Mouse (Mus musculus) lung, adult 18-20 months (tissue): ENCODE results near the gene Dctn3.
A peak's percentile ranks its signal among the peaks of the same experiment; 100 is the strongest.
"Not testable (repeated sequence)": the region's sequence is repeated elsewhere in the genome, so short reads cannot be mapped to it uniquely, and the experiment has no call there.

ENCODE experiments used
- DNase-seq, 2 experiments: peaks; one replicate each; pipeline ENCODE4 v3.0.0; 2022; ENCODE audit warnings: mixed read lengths in 2 of 2

Dctn3 gene

DNA sequence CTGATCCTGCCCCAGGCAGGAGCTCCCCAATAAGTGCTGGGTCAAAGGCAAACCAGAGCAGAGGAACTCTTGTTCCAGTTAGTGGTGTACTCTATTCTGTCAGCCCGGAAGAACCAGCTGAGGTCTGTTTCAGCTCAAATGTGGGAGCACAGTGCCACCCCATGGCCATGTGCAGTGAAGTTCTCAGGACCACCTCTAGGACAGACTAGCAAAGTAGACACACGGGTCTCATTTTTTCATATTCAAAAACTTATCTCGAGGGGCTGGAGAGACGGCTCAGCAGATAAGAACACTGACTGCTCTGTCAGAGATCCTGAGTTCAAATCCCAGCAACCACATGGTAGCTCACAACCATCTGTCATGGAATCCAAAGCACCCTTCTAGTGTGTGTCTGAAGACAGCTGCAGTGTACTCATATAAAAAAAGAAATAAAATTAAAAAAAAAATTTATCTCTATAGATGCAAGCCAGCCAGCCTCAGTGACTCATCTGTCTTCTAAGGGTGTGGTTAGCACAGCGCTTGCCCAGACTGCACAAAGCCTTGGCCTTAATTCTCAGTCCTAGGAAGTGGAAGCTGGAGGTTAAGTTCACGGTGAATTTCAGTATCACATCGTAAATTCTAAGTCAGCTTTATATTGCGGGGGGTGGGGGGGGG, 14.8 kb upstream of the Dctn3 start:
- DNase-seq = peak; percentile 70 to 72

DNA sequence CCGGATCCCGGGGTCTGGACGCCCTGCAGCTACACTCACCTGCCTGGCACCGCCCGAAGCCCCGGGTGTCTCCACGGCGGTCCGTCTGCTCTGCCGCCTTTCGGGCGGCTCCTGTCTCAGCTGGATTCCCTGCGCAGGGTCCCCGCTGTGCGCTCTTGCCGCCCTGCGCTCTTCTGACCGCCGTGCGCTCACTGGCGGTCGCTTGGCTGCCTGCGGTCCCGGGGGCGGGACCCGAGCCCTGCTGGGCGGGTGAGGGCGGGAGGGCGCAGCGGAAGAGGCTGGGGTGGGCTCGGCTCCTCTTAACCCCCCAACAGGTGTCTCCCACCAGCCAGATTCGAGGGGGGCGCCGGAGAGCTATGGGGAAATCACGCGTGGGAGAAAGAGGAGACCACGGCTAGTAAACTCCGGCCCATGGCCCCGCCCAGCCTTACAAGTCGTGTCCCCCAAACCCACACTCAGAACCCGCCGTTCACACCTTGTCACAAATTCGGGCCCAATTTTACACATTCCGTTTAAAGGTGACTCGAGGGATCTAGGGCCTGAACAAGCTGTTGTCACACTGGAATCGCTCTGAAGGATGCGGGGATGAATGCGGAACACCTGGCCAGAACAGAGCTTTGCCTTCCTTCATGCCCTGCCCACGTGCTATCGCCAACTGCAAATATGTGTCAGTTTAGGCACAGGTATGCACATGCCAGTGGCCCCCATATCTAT, 8.2 kb upstream of the Dctn3 start, which contains the start of gene Arid3c:
Gene Arid3c, minus strand, starts transcription at position 91 of the 714 bp plus-strand sequence.
- no peak for DNase-seq

DNA sequence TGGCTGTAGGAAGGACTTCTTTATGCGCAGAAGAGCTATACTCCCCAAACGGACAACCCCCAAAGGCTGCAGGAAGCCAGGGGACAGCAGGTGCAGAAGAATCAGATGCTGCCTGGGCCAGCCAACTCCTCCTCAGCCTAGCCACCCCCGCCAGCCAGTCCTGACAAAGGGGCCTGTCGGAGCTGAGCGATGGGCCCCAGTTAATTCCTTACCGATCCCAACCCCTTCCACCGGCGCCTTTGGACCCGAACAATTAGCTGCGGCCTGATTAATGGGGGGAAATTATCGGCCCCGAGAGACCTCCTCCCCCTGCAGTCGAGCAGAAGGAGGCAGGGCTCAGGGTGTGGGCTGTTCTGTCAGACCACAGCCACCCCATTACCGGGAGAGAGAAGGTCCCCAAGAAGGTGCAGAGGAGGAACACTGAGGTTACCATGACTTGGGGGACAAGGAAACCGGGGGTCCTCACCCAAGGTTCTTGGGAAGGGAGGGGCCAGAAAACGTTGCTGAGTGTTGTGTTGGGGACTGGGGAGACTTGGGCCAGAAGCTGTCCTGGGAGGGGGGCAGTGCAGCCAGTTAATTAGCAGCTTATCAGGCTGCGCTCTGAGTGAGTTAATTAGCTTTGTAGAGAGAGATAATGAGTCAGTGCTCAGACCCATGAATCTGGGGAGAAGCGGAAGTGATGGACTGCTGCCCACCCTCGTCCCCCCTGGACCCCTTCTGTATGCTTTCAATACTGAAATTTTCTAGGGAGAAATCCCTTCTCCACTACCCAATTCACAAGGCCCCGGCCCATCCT, 4.1 kb upstream of the Dctn3 start:
- DNase-seq = no peak

DNA sequence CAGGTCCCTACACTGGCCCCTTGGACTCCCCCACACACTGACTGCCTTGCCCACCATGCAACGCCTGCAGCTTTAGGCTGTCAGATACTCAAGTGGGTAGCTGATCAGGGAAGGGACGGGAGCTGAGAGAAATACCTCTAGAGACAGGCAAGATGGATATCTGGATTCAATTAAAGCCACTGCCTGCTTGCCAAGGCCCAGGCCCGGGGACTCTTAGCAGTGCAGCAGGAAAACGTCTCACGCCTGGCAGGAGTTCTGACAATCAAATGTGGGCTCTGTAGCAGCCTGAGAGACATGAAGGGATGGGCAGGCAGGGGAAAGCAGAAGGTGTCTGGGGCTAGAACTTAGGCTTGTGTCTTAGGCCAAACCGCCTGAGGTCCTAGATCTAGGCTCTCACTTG, 6.1 kb downstream of the Dctn3 start:
- no peak for DNase-seq

DNA sequence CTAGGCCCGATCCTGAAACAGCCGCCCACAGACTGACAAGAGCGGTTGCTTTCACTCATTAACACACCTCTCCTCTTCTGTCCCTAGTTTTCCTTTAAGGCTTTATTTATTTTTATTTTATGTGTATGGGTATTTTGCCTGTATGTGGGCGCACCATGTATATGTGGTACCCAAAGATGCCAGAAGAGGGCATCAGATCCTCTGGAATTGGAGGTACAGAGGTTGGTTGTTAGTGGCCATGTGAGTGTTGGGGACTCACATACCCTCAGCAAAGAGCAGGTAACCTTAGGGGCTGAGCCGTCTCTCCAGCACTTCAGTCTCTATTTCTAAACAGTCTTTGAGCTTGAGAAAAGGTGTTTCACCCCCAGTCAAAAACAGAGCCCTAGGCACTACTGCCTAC, 7.4 kb downstream of the Dctn3 start:
- DNase-seq = peak in 1 of 2 experiments; percentile 45

DNA sequence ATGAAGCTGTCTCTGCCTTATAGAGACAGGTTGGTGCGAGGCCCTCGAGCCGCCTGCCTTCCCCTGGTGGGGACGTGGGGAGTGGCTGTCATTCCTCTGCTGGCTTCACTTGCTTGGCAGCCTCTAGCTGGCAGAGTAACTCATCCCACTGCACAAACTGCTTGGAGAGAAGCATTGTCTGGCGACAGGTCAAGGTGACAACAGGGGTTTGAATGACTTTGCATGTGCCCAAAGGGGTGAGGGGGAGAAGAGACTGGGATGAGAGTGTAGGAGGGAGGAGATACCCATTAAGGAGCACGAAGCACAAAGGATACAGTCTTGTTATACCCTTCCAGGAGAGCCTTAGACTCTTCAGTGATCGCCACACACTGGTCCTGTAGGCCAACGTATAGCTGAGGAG, 7.9 kb downstream of the Dctn3 start:
- no peak for DNase-seq

DNA sequence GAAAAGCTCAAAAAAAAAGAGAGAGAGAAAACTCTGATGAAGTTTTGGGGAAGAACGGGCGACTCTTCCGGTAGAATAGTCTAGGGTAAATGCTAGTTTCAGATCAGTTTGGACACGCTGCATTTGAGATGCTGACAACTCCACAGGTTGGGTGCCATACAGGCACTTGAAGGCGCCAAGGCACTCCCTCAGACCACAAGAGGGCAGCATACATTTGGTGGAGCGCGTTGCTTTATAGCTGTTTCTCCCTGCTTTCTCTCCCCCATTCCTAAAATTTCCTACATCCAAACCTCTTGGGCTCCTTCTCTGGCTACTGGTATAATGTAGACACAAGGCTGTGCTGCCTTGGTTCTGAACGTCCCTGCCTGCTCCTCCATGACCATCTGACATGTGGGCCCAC, 8.7 kb downstream of the Dctn3 start:
- peak; percentile 56 to 71 for DNase-seq

DNA sequence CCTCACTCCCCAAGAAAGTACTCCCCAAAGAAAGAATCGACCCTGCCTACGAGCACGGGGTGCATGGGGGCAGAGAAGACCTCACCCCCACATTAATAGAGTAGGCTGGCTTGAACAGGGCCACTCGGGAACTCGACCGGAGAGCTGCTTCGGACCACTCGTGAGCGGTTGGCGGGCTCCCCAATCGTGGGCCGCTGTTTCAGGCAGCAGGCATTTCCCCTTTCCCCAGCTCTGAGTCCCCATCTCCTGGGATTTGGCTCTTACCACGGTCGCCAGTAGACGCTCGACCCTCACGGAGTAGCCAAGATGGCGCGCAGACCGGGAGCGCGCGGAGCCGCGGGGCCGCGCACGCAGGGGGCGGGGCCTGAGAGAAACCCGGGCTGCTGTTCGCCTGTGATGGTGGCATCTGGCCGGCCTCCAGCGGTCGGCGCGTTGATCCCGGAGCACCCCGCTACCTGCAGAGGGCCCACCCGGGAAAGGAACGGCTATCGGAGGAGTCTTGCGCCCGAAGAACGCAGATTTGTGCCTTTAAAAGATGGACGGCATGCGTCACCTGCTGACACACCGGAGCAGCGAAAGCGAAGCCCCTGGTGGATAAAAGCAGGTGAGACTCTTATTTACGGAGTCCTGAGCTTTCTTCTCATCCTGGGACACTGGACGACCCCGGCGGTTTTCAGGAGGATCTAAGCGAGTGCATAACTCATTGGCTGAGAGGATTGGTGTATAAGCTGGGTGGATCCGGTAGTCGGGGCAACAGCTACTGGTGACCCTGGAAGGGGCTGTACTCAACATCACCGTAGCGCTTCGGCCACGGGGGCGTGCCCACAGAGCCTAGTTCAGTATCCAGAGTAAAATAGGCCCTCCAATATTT, 9.5 kb downstream of the Dctn3 start, which contains the start of gene Rpp25l:
Gene Rpp25l, minus strand, starts transcription at position 338 of the 871 bp plus-strand sequence.
- DNase-seq = peak; percentile 81 to 86

DNA sequence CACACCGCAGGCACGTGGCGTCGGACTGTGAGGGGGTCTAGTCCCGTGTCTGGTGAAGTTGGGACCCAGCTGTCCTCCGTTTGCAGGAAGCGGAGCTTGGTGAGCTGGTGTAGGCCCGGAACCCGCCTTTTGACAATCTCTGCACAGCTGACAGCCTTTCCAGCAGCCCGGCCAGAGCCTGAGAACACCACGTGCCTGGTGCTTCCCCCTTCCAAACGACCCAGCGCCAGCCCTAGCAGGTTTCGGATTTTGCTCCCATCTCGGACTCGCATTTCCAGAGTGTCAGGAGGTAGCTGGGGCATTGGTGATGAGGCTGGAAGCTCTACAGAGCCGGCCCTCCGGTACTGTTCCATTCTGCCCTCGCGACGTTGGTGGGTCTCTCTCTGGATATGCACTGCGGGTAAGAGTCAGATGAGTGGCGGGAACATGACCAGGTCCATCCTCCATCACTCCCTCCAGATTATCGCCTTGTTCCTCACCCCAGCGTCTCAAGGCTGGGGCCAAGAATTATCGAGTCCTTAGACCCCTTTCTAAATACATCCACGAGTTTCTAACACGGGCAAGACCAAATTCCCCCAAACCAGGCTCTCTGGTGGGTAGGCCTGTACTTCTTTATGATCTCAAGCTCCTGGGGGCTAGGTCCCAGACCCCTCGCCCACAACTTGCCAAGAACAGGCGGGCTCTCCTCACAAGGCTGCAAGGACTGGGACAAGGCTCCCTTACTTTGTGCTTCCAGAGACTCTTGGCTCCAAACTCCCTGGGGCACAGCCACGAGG, 10.4 kb downstream of the Dctn3 start:
- DNase-seq = no peak

DNA sequence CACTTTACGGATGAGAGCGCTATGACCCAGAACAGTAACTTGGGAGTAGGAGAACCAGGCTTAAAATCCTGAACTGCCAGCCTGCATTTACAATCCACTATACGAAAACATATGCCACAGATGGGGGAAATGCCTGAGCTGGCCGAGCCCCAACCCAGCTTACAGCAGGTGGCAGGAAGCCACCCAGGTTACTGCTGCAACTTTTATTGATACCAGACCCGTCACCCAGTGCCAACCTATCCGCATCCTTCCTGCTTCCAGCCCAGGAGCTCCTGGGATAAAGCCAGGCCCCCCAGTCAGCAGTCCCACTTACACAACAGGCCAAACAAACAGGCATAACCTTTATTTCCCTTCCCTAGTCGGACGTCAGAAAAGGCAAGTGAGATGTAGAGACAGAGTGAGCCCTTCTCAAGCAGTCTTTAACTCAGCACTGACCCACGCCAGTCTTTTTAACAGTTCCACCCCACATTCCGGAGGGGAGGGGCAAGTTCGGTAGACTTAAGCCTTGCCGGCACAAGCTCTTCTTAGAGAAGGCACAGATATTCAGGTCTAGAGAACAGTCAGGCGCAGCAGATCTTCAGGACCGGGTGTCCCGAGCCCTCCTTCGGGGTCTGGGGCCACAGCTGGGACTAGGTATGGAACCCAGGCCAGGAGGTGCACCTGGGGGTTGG, 11.1 kb downstream of the Dctn3 start:
- no peak for DNase-seq

DNA sequence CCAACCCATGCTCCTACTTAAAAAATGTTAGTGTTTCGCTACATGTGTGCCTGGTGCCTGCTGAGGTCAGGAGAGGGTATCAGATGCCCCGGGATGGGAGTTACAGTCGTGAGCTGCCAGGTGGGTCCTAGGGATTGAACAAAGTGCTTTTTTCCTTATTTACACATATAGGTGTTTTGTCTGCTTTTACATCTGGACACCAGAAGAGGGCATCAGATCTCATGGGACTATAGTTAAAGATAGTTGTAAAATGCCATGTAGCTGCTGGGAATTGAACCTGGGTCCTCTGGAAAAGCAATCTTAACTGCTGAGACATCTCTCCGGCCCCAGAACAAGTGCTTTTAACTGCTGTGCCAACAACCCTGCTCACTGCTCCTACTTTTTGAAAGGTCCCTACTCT, 12.7 kb downstream of the Dctn3 start:
- no peak for DNase-seq

DNA sequence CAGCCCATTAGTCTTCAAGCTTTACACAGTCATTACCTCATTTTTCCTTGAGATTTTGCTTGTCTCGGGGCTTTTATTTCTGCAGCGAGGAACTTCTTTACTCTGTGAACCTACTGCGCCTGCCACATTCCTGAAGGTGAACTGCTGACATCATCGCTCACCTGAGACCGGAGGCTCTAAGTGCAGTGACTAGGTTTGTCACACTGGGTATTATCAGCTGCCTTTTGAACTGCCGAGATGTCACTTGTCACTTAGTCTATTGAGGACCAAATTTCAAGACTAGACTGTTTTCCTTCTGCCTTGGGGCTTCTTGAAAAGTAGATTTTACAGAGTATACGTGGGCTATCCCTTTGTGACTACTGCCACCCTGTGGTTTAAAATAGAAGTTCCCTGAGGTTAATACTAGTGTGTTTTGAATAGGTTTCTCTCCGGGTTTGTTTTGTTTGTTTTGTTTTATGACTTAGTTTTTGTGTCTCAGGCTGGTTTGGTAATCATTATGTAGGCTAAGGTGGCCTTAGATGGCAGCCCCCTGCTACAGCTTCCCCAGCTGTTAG, 14.7 kb downstream of the Dctn3 start:
- DNase-seq = no peak

DNA sequence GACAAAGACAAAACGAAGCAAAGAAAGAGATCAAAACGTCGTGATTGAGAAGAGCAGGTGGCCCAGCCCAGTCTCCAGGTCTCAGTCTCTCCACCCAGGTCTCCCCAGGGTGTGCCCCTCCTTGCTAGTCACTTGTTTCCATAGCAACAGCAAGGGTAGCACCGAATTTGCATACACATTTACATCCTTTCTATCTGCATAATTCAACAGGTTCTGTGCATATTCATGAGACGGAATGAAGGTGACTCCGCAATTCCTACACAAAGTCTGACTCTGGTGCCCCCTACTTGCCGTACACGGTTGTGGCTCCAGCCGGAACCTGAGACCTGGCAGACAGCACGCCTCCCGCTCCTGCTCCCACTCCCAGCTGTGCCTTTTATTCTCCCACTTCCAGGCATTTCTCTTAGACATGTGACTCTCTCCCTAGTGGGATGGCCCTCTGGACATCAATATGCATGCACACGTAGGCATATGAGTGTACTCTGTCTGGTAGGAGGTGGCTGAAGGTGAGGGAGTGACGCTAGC, 15.9 kb downstream of the Dctn3 start:
- DNase-seq = peak; percentile 73 to 76

DNA sequence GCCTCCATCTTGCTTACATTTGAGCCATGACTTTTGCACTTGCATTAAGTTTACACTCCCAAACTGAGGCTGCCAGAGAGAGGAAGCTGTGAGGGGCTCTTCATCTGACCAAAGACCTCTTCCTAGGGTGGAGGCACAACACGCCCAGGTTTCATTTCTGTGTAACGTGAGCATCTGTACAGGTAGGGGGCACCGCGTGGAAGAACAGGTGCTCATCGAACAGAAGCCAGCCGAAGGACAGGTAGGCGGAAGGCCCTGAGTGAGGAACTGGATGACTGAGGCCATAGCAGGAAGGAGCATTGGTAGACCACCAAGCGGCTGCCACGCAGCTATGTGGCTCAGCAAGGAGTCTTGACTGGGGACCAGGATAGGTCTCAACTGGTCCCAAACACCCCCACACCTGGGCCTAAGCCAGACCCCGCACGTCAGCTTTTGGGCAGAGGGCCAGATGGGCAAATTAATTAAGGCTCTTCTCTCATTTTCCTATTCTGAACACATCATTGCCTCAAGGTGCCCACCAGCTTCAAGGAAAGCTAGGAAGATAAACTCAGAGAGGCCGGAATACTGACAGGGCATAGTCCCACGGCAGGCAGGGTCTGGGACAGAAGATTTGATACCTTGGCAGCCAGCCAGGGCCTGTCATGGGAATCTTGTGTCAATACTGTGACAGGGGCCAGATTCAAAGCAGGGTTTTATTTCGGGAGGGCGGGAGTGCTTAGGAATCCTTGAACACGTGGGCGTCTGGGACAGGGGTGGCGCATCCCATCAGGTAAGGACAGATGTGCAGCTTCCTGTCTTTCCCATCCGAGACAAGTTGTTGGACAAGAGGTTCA, 16.8 kb downstream of the Dctn3 start:
- DNase-seq = no peak

DNA sequence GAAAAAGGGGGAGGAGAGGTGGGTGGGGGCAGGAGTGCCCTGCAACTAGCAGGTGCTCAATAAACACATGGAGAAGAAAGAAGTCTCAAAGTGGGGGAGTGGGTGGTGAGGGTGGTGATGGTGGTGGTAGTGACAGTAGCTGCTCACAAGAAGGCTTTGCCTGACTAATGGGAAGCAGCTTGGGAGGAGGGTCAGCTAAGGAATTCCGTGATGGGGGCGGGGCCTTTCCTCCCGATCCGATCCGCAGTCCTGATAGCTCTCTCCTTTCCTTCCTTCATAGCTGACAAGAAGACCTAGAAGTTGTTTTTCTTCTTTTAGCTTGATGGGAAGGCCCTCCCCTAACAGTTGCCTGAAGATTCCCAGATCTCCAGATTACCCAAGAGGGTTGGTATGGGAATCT, 18.3 kb downstream of the Dctn3 start:
- no peak for DNase-seq

DNA sequence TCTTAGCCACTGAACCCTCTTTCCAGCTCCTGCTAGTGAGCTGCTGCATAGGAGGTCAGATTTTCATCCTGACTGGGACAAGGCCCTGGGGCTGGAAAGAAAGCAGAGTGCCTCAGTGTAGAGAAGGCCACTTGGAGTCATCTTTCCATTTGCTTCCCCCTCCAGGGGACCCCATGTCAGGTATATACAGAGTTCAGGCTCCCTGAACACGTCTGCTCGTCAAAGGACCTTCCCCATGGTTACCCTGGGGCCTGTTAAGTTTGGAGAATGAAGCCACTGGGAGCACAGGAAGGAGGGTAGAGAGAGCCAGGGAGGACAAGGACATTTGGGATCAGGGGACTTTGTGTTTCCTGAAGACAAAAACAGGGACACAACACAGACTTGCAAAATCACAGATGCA, 20.7 kb downstream of the Dctn3 start:
- DNase-seq = not testable (repeated sequence)

DNA sequence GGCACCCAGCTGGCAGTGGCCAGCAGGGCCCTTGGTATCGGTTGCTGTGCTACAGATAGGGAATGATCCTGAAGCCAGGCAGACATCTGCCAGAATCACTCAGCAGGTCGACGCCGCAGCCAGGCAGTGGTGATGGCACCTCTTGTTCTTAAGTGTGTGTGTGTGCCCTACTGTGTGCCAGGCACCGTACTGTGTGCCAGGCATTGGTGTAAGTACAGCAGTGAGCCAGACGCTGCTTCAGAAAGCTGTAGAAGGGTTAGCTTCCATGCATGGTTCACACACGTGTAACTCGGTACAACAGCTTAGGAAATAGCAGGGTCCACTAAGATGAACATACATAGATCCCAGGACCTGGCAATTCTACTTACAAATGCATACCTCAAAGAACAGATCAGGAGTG, 22.7 kb downstream of the Dctn3 start:
- not testable (repeated sequence) for DNase-seq

DNA sequence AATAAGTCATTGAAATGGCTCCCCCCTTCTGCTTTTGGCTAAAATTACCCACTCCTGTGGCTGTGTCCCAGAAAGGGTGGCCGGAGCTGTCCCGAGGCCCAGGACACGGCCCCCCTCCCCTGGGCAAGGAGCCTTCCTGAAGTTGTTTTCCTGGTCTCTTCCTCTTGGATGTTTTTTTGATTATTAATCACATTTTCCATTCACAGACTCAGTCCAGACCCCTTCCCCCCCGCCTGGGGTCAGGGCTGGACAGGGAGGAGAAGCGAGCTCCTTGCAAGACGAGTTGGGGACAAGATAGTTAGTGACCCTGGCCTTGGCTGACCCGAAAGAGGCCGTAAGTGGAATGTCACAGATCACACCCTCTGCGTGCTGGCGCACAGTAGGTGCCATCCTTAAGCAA, 23.2 kb downstream of the Dctn3 start, which contains the start of gene Il11ra1:
Gene Il11ra1, plus strand, starts transcription at position 207 of the 400 bp plus-strand sequence.
- not testable (repeated sequence) for DNase-seq

DNA sequence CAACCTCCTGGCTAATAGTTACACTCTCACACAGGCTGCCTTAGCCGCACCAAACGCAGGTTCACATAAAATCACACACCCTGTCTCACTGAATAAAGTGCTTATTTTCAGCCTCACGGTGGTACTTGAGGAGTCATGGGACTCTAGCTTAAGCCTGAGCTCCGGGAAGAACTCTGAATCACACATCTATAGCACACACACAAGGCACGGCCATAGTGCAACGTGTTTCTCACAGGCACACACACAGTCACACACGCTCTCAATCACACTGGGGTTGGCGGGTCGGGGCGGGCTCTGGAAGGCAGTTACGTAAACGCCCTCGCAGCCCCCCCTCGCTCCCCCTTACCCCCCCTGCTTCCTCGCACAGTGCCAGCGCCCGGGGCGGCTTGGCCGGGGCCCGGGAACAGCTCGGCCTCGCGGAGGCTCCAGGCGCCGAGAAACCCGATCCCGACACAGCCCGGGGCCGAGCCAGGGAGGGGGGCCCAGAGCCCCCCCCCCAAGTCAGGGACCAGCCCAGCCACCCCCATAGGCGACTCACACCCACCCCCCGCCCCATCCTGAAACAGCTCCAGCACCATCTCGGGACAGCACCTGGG, 24.5 kb downstream of the Dctn3 start:
- DNase-seq = peak in 1 of 2 experiments; percentile 52
